Mouse (Mus musculus): ENCODE results near the gene Adamts13.

Adamts13 gene

GRCm38 (mm10) chr2:26973116-26973515 is at the start of gene Adamts13:
Adamts13 (plus strand) TSS chr2:26973416.
- no peak for DNase-seq (ENCODE audit: extremely low spot score)

DNA sequence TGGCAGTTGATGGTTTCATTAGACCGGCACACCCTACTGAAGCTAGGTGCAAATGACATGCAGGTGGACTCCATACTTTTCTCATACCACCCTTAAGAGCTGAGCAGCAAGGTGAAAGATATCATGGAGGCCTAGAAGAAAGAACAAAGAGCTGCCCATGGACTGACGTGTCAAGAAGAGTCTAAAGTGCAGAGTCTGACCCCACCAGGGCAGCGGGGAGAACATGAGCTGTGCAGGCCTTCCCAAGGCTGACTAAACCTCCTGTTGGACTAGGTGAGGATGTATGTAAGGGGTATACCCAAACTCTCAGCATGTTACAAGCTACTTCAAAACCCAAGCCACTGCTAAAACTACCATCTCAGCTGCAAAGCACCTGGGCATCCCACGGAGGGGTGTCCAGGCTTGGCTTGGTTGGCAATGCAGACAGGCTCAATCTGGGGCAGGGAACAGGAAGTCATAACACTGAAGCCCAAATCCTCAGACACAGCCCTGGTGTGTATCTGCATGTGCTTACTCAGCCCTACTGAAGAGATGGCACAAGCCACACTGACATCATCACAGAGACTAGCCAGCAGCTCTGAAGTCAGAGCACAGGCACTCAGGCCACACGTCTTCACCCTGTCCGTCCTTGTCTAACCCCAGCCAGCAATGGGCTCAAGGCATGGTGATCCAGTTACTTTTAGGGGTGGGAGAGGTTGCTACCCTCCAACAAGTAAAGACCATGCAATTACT is 45.3 kb upstream of the Adamts13 start:
- no peak for DNase-seq (ENCODE audit: extremely low spot score)

DNA sequence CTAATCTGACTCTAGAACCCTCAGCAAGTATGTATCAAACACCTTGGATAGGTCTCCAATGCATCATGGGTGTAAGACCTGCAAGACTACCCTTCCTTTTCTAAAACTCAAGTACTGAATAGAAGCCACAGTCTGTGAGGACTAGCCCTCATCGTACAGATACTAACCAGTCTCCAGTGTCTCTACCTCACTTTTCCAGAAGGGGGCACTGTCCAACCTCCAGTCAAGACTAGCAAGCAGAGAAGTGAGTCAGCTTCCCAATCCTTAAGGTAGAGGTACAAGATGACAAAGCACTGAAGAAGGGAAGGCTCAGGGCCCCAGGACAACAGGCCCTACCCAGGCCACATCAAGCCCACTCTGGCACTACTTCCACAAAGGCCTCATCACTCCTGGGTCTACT is 42.8 kb upstream of the Adamts13 start:
- peak; percentile 56 for DNase-seq (ENCODE audit: extremely low spot score)

DNA sequence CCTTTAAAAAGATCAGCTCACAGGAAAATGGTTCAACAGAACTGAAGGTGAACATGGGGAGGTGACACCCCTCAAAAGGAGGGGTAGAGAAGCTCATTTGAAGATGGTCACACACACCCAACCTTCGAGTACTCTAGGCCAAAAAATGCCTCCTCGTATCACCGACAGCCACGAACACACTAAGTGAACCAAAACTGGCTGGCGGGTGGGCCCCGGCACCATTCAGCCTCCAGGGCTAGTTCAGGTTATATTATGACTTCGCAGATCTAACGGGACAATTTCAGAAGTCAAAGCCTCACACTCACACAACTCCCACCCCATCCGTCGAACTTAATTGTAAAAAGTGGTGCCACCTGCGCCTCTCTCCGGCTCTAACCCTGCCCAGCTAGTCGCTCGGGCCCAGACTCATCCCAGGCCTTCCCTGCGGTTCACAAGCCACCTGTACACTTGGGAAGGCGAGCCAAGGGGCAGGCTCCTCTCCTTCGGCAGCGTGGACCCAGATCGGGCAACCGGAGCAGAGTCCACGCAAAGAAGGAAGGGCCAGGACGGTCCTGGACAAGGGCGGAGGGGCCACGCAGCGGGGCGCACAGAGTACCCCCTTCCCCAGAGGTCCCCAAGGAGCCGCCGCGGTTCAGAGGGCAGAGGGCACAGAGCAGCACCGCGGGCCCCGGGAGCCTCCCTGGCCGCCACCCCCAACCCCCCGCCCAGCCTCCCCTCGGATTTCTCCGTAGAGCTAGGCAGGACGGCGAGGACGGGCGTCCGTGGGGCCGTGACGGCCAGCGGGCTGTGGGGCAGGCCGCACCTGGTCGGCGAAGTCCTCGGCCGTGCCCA is 40.5 kb upstream of the Adamts13 start:
- DNase-seq (ENCODE audit: extremely low spot score), result no peak

DNA sequence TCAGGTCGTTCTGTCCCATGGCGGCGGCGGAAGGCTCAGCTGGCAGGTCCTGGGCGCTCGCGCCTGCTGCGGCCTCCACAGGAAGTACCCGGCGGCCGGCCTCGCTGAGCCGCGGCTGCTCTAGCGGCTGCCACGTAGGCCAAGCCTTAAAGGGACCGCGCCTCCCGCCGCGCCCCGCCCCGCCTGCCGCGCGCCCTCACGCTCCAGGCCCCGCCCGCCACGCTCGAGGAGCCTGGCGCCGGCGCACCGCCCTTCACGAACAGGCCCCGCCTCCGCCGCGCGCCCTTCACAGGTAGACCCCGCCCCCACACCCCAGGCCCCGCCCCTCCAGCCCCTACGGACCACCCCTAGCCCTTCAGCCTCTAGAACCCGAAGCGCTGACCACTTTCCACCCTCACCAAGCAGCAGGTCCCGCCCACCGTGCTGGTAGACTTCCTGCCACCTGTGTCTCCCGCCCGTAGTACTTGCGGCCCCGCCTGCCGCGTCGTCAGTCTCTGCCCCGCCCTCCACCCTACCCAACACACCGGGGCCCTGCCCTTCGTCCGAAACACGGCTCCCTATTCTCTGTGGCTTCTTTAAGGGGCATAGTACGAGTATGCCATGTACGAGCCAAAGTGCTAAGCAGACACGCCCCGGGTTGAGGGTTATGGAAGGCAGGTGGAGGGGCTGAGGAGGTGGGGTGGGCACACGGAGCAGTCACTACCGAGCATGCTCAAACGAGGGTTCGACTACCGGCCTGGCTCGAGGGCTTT is 39.7 kb upstream of the Adamts13 start, which contains the start of the genes Surf4 and Stkld1:
Gene Surf4 (minus strand): TSS at position 625 of the 752 bp plus-strand sequence.
Gene Stkld1 (plus strand): TSS at position 744 of the 752 bp plus-strand sequence.
- peak; percentile 97 for DNase-seq (ENCODE audit: extremely low spot score)

DNA sequence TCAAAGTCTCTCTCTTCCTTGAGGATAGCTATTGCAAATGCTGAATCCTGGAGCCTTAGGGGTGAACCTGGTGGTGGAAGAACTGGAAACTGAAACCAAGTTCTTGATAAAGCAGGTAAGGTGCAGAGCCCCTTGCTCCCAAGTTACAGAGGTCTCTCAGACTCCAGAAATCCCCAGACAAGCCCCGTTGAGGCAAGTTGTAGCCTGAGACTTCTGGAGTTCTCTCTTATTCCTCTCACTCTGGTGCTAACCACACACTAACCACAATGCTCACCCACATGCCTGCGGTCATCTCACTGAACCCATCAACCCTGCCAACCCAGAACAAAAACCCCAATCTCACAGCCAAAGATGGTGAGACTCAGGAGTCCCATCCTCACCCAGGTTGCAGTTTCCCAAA is 37.9 kb upstream of the Adamts13 start:
- no peak for DNase-seq (ENCODE audit: extremely low spot score)

DNA sequence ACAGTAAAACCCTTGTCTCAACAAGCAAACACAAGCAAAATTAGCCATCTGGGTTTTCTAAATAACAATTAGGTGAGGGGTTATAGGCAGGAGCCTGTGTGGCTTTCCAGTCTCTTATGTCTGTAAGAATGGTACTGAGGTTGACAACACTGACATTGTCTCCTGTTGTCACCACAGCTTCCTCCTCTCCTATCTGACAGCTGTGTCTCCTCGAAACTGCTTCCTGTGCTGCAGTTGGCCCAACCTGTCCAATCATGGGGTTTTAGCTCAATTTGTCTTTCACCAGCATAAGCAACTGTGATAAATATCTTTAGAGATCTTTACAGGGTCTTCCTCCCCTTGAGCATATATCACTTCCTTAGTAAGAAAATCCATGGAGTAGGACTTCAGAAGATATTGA is 36.8 kb upstream of the Adamts13 start:
- DNase-seq (ENCODE audit: extremely low spot score), result no peak

GRCm38 (mm10) chr2:26941539-26941938 is 31.7 kb upstream of the Adamts13 start:
- no peak for DNase-seq (ENCODE audit: extremely low spot score)

- no peak for DNase-seq (ENCODE audit: extremely low spot score)
Measured at GRCm38 (mm10) chr2:26943253-26943652, 30.0 kb upstream of the Adamts13 start.

- no peak for DNase-seq (ENCODE audit: extremely low spot score)
Measured at GRCm38 (mm10) chr2:26950411-26950810, 22.8 kb upstream of the Adamts13 start.

- DNase-seq (ENCODE audit: extremely low spot score), result no peak
Measured at GRCm38 (mm10) chr2:26951346-26951905, 21.8 kb upstream of the Adamts13 start.

DNA sequence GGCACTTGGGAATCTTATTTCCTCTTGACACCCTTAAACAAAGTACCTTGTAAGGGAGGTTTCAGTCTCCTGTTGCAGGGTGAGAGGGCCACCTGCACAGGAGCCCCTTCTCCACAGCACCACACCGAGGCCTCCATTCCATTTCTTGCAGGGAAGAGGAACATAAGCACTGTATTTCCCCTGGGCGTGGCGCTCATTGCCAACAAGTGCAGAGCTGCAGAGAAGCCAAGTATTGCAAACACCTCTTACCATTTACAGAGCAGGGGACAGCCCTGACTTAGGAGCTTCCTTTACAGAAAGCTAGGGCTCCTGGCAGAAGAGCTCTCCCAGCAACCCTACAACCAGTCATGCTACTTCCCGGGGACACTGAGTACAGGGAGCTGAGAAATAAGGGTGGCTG is 21.0 kb upstream of the Adamts13 start:
- no peak for DNase-seq (ENCODE audit: extremely low spot score)

DNA sequence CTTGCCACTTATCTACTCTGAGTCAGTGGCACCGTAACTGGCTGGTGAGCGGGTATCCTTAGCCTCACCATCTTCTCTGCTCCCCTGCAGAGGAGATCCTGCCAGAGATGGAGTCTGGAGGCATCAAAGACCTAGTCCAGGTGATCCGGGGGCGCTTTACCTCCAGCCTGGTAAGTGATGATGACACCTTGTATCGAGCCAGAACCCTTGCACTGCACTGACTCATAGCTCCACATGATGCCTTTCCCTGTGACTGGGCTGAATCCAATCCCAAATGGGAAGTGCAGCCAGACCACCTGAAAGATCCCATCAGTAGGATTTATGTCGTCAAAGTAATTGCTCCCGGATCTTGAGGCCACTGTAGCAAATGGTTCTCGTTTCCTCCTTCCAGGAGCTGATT is 20.4 kb upstream of the Adamts13 start:
- DNase-seq (ENCODE audit: extremely low spot score), result no peak

DNA sequence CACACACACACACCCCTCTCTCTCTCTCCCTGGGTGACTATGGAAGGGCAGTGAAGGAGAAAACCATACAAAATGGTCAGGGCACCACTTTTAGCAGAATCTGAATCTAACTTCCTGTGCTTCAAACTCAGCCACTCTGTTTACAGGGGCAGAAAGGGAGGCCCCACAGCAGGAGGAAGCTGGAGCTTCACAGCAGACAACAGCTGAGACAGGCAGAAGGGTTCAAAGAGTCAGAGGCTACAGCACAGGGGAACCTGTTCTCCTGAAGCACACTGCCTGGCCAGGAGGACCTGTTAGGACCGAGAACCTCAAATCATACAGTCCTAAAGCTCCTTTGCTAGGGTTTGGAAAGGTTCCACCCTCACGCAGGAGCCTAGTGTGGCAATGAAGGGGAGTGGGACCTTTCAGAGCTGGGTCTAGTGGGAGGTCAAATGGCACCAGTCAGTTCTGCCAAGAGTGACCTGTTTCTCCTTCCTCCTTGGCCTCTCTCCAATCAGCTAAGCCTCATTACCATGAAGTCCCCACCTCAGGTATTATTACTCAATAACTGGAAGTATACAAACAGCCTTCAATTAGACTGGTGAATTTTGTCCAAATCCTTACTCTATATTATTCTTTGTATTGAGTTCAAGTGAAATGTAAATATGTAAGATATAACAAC is 18.4 kb upstream of the Adamts13 start:
- DNase-seq (ENCODE audit: extremely low spot score), result no peak

DNA sequence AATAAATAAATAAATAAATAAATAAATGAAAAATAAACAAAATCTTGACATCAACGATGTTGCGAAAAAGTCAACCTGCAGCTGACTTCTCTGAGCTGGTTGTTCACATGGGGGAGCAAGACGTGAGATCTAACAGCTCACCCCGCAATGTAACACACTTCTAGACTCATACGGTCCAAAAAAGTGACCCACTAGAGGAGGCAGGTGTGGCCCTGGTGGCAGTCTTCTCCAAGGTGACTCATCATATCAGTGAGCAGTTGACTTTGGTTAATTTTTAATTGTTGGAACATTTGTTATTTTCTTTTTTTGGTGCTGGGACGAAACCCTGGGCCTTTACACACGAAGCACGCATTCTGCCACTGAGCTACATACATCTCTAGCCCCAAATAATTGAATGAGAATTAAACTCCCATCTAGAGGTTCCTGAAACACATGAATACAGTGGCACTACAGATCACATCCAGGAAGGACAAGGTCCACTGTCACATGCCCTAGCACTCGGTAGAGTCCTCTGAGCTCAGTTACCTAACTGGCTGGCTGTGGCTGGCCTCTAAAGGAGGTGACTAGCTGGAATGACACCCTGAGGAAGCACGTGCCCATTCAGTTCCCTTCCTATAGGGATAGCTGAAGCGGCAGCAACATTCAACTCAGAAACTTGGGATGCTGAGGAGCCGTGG is 16.3 kb upstream of the Adamts13 start:
- DNase-seq (ENCODE audit: extremely low spot score), result no peak

DNA sequence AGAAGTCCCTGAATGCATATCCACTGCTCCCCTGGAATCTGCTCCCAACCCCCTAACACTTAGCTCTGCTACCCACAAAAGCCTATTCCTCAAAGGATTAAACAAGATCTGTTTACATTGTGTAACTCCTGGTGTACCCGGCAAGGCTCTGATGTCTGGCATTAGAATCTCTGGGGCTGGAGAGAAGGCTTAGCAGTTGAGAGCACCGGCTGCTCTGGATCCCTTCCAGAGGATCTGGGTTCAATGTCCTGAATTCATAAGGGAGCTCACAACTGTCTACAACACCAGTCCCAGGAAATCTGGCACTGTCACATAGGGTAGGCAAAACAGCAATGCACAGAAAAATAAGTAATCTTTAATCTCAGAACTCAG is 15.7 kb upstream of the Adamts13 start:
- no peak for DNase-seq (ENCODE audit: extremely low spot score)

DNA sequence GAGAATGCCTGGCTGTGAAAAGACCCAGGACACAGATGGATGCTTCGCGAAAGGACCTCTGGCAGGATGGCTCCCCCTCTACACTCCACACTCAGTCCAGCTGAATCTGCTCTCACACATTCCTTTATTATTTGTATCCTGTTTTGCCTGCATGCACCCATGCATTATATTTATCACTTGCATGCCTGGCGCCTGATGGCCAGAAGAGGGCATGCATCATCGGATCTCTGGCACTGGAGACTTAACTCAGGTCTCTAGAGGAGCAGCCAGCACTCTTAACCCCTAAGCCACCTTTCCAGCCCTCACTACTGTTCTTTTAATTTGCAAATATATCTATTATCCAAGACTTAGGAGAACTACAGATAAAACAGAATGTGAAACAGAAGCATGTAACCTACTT is 12.5 kb upstream of the Adamts13 start:
- DNase-seq (ENCODE audit: extremely low spot score), result no peak

DNA sequence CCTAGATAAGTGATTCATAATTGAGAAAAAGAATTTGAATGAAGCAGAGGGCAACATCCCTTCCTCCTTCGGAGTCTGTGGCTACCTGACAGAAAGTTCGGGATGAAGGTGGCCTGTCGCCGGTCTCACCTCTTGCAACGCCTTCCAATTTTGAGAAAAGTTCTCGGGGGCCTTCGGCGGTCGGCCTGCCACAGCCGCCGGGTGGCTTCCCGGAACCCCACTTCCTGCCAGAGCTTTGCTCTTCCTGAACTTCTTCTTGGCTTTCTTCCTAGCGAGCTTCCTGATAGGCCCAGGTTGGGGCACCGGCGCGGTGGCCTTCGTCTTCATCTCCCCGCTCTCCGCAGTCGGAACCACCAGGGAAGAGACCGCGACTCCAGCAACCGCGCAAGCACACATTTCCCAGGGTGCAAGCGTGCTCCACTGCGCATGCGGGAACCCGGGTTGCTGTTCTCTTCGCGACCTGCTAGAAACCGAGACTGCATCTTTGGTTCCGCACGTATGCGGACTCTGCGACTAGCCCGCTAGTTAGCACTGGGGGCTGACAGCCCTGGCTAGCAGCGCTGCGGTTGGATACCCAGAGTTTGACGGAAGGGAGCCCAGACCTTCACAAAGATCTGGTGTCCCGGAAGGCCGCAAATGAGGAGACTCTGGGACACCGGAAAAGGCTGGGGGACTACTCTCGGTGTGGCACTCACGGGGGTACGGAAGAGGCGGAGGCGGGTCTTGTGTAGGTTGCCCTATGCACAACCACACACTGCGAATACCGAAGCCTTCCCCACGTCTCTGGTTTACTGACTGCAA is 9.1 kb upstream of the Adamts13 start, which contains the start of gene Rexo4:
Gene Rexo4 (minus strand): TSS at position 464 of the 801 bp plus-strand sequence.
- DNase-seq (ENCODE audit: extremely low spot score), result peak; percentile 93

DNA sequence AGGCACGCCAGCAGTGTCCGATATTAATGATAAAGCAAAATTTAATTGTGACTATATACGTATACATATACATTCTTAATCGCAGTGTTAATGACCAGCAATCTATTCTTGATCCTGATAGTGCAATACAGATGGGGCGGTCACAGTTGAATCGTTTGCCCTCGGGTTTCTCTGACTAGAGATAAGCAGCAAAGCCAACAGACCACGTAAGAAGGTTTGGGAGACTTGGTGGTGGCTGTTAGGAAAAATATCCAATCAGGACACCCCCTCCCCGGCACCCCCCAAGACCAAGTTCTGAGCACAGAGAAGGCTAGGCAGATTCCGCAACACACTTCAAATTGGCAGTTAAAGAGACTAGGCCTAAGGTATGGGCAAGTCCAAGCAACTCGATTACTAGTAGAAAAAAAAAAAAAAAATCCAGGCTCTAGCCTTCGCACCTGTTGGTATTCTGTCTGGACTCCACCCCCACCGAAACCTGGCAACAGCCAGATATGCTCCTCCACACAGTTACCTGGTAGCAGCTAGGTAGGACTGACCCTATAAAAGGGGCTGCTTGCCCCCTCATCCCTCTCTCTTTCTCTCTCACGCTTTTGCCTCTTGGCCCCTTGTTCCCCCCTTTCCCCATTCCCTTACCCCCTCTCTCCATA is 8.4 kb upstream of the Adamts13 start:
- DNase-seq (ENCODE audit: extremely low spot score), result no peak

All from embryo, embryonic 9.5 days (tissue).